Mouse (Mus musculus) heart, embryonic 11.5 days (tissue): ENCODE results near the gene Fdxacb1. TPM values are rescaled to one million over a fixed set of nuclear protein-coding genes. Genes with fewer than 3 reads are reported as not detected.

ENCODE experiments used
- ATAC-seq: fragments of 200-750 bp; cut with Nextera tagmentation; replicated peaks from 2 replicates; pipeline ENCODE4 v1.8.0; 2017; ENCODE audit warnings: moderate library complexity; ENCODE audit not compliant: insufficient number of reproducible peaks, low FRiP score, low TSS enrichment
- H3K27ac ChIP-seq: fragments of 300-500 bp; sonication (generic); 2 replicates; pipeline ENCODE4 v1.5.1; 2014; ENCODE audit warnings: mild to moderate bottlenecking, low read depth, low read length
- H3K27me3 ChIP-seq: fragments of 300-500 bp; sonication (generic); 2 replicates; pipeline ENCODE4 v1.6.1; 2014; ENCODE audit warnings: mild to moderate bottlenecking, low read length, mixed read lengths; ENCODE audit not compliant: control insufficient read depth, insufficient read depth
- H3K36me3 ChIP-seq: fragments of 300-500 bp; sonication (generic); 2 replicates; pipeline ENCODE4 v1.6.1; 2014; ENCODE audit warnings: mild to moderate bottlenecking, low read length, moderate library complexity, mixed read lengths; ENCODE audit not compliant: control insufficient read depth, insufficient read depth
- H3K4me1 ChIP-seq: fragments of 300-500 bp; sonication (generic); 2 replicates; pipeline ENCODE4 v1.6.1; 2014; ENCODE audit warnings: low read length; ENCODE audit not compliant: control insufficient read depth, insufficient read depth
- H3K4me2 ChIP-seq: fragments of 300-500 bp; sonication (generic); 2 replicates; pipeline ENCODE4 v1.6.1; 2014; ENCODE audit warnings: mild to moderate bottlenecking, moderate library complexity
- H3K4me3 ChIP-seq: fragments of 300-500 bp; sonication (generic); 2 replicates; pipeline ENCODE4 v1.5.1; 2014; ENCODE audit warnings: low read depth, low read length
- H3K9ac ChIP-seq: fragments of 300-500 bp; sonication (generic); 2 replicates; pipeline ENCODE4 v1.6.1; 2014; ENCODE audit warnings: mild to moderate bottlenecking, low read depth, low read length, moderate library complexity
- H3K9me3 ChIP-seq: fragments of 300-500 bp; sonication (generic); replicated peaks from 2 replicates; pipeline ENCODE4 v1.6.1; 2016; ENCODE audit warnings: low read length; ENCODE audit not compliant: control insufficient read depth
- WGBS: fragments of 180-500 bp; shearing (Covaris S2); extraction: QIAGEN DNeasy Blood & Tissue Kit; methylation state at CpG from one replicate; pipeline ENCODE4 v1.1.7; 2014; ENCODE audit not compliant: insufficient replicate concordance; 5-methylcytosine and 5-hydroxymethylcytosine counted together
- polyA plus RNA-seq: library from polyadenylated mRNA; unstranded; fragments of >200 nt; fragmentation: Nextera tagmentation; extraction: Ambion mirVana; gene quantifications from 2 replicates; pipeline ENCODE4 v1.2.1, GENCODE M21; 2014

Fdxacb1 gene
- polyA plus RNA-seq, result 9.8 and 9.9 TPM in 2 replicates

GRCm38 (mm10) chr9:50768107-50769002, at the start of gene Fdxacb1:
Fdxacb1 (plus strand) TSS chr9:50768236.
- H3K27ac ChIP-seq, result peak within 1 kb of the TSS; percentile 91
- no peaks in the 10 kb centered on the region for H3K27me3 ChIP-seq
- peak within 1 kb of the TSS; percentile 73 for H3K4me3 ChIP-seq
- no peaks in the 10 kb centered on the region for H3K36me3 ChIP-seq
- peak within 1 kb of the TSS; percentile 81 for H3K9ac ChIP-seq
- peak; percentile 97 for ATAC-seq
- H3K4me2 ChIP-seq, result peak within 1 kb of the TSS; percentile 91
- peaks cover 8% of the 10 kb centered on the region for H3K4me1 ChIP-seq
- WGBS, result 5% methylated on average over 59 of the region's 59 CpGs
- H3K9me3 ChIP-seq, result no peaks in the 10 kb centered on the region

GRCm38 (mm10) chr9:50718878-50719277, 49.2 kb upstream of the Fdxacb1 start:
- Histone ChIP-seq H3K27me3 (no peaks in the 10 kb centered on the region), H3K9me3 (no peaks in the 10 kb centered on the region), H3K4me2 (no peak overlapping the region), H3K9ac (no peak overlapping the region), H3K4me1 (peaks cover 10% of the 10 kb centered on the region), H3K36me3 (no peaks in the 10 kb centered on the region), H3K4me3 (no peak overlapping the region), H3K27ac (no peak overlapping the region)
- WGBS, result 73% methylated on average over 4 of the region's 4 CpGs
- no peak for ATAC-seq

DNA sequence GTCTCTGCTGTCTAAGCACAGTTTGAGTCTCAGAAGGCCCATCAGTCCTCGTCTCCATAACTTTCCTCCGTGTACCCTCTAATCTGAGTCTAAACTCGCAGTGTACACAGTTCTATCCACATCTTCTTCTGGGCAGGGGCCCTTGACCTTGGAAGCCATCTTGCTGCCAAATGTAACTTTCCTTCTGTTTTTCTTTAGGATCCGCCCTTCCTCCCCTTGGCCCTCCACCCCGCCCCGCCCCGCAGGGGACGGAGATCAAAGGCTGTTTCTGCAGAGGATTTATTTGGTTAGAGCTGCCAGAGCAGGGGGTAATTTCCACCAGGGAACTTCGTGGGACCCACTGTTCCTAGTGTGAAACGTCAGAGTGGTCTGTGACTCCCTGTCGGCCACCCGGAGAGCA, 47.0 kb upstream of the Fdxacb1 start:
- ATAC-seq, result no peak
- 20% methylated on average over 12 of the region's 12 CpGs for WGBS
- Histone ChIP-seq H3K4me3 (no peak overlapping the region), H3K27me3 (no peaks in the 10 kb centered on the region), H3K9ac (no peak overlapping the region), H3K9me3 (no peaks in the 10 kb centered on the region), H3K4me2 (no peak overlapping the region), H3K27ac (no peak overlapping the region), H3K4me1 (peaks cover 14% of the 10 kb centered on the region), H3K36me3 (no peaks in the 10 kb centered on the region)

GRCm38 (mm10) chr9:50722451-50722911, 45.6 kb upstream of the Fdxacb1 start:
- Histone ChIP-seq H3K4me2 (no peak overlapping the region), H3K4me1 (peaks cover 21% of the 10 kb centered on the region), H3K4me3 (no peak overlapping the region), H3K27ac (no peak overlapping the region), H3K9ac (no peak overlapping the region), H3K9me3 (no peaks in the 10 kb centered on the region), H3K27me3 (no peaks in the 10 kb centered on the region), H3K36me3 (no peaks in the 10 kb centered on the region)
- 33% methylated on average over 8 of the region's 8 CpGs for WGBS
- no peak for ATAC-seq

GRCm38 (mm10) chr9:50723406-50723805, 44.6 kb upstream of the Fdxacb1 start:
- 0 out of 2 replicates have a peak overlapping the region, but pooled peaks have one; percentile 0 for H3K9ac ChIP-seq
- WGBS, result 29% methylated on average over 7 of the region's 7 CpGs
- H3K27ac ChIP-seq, result peak overlapping the region; percentile 62
- no peaks in the 10 kb centered on the region for H3K27me3 ChIP-seq
- H3K36me3 ChIP-seq, result no peaks in the 10 kb centered on the region
- H3K9me3 ChIP-seq, result no peaks in the 10 kb centered on the region
- H3K4me3 ChIP-seq, result no peak overlapping the region
- peak overlapping the region; percentile 42 for H3K4me2 ChIP-seq
- no peak for ATAC-seq
- H3K4me1 ChIP-seq, result peaks cover 22% of the 10 kb centered on the region

DNA sequence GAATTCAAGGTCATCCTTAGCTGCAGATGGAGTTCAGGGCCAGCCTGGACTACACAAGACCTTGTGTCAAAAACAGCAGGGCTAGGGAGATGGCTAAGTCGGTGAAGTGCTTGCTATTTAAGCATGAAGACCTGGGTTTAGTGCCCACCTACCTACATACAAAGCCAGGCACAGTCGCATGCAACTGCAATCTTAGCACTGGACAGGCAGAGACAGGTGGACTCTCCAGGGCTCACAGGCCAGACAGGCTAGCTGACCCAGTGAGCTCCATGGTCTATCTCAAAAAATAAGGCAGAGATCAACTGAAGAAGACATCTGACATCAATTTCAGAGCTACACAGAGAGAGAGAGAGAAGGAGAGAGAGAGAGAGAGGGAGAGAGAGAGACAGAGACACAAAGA, 43.9 kb upstream of the Fdxacb1 start:
- Histone ChIP-seq H3K27ac (peak overlapping the region; percentile 41; the same call in 1 of the 2 replicates), H3K27me3 (no peaks in the 10 kb centered on the region), H3K4me3 (no peak overlapping the region), H3K9me3 (no peaks in the 10 kb centered on the region), H3K4me1 (peaks cover 22% of the 10 kb centered on the region), H3K4me2 (no peak overlapping the region), H3K9ac (no peak overlapping the region), H3K36me3 (no peaks in the 10 kb centered on the region)
- no peak for ATAC-seq
- WGBS, result 88% methylated on average over 2 of the region's 2 CpGs

- Histone ChIP-seq H3K4me2 (no peak overlapping the region), H3K9ac (no peak overlapping the region), H3K9me3 (no peaks in the 10 kb centered on the region), H3K27ac (no peak overlapping the region), H3K27me3 (no peaks in the 10 kb centered on the region), H3K36me3 (no peaks in the 10 kb centered on the region), H3K4me1 (peaks cover 22% of the 10 kb centered on the region), H3K4me3 (no peak overlapping the region)
- 49% methylated on average over 3 of the region's 3 CpGs for WGBS
- no peak for ATAC-seq
These were observed 43.2 kb upstream of the Fdxacb1 start for GRCm38 (mm10) chr9:50724661-50725330.

GRCm38 (mm10) chr9:50725921-50726590, 42.0 kb upstream of the Fdxacb1 start:
- Histone ChIP-seq H3K27me3 (no peaks in the 10 kb centered on the region), H3K4me2 (peak overlapping the region; percentile 96), H3K36me3 (no peaks in the 10 kb centered on the region), H3K9ac (no peak overlapping the region), H3K4me3 (no peak overlapping the region), H3K4me1 (peaks cover 22% of the 10 kb centered on the region), H3K27ac (0 out of 2 replicates have a peak overlapping the region, but pooled peaks have one; percentile 4), H3K9me3 (no peaks in the 10 kb centered on the region)
- 47% methylated on average over 8 of the region's 8 CpGs for WGBS
- ATAC-seq, result no peak
